Mouse (Mus musculus) left cerebral cortex, adult 18-20 months (tissue): ENCODE results near the gene Armc8. TPM values are rescaled to one million over a fixed set of nuclear protein-coding genes. Genes with fewer than 3 reads are reported as not detected.

Experiments used
- DNase-seq, 2 experiments: peaks; one replicate each; pipeline ENCODE4 v3.0.0; 2021 to 2022; ENCODE audit warnings: low spot score in 2 of 2, mixed read lengths in 1 of 2
- total RNA-seq, 2 experiments: library from RNA; stranded (reverse); gene quantifications; 2 replicates each; pipeline ENCODE4 v1.2.3; 2021

Armc8 gene
- total RNA-seq, 2 experiments from 2014 or later: 55.4 to 55.7 TPM

- DNase-seq: no peak
These were observed 36.8 kb downstream of the Armc8 start for GRCm38 (mm10) chr9:99531865-99532264.

GRCm38 (mm10) chr9:99505875-99506274 lies 62.8 kb downstream of the Armc8 start:
- no peak for DNase-seq

GRCm38 (mm10) chr9:99499336-99499735 lies 69.4 kb downstream of the Armc8 start:
- DNase-seq: no peak

- no peak for DNase-seq
These were observed 76.0 kb downstream of the Armc8 start for GRCm38 (mm10) chr9:99492634-99493200.

GRCm38 (mm10) chr9:99491050-99491449 lies 77.6 kb downstream of the Armc8 start:
- DNase-seq: no peak

GRCm38 (mm10) chr9:99487841-99488240 lies 80.9 kb downstream of the Armc8 start:
- DNase-seq: no peak

GRCm38 (mm10) chr9:99487126-99487695 lies 81.5 kb downstream of the Armc8 start:
- no peak for DNase-seq

- no peak for DNase-seq
These were observed 83.6 kb downstream of the Armc8 start for GRCm38 (mm10) chr9:99485144-99485543.

GRCm38 (mm10) chr9:99484632-99485031 lies 84.1 kb downstream of the Armc8 start:
- DNase-seq: no peak

- DNase-seq: no peak
These were observed 85.5 kb downstream of the Armc8 start for GRCm38 (mm10) chr9:99483191-99483590.

- DNase-seq: peak in 1 of 2 experiments; percentile 43
These were observed 87.9 kb downstream of the Armc8 start for GRCm38 (mm10) chr9:99480764-99481163.

GRCm38 (mm10) chr9:99479181-99479711 lies 89.5 kb downstream of the Armc8 start:
- peak; percentile 34 to 36 for DNase-seq

GRCm38 (mm10) chr9:99471334-99471733 lies 97.4 kb downstream of the Armc8 start:
- no peak for DNase-seq

- DNase-seq: no peak
These were observed 98.2 kb downstream of the Armc8 start for GRCm38 (mm10) chr9:99470347-99471092.

GRCm38 (mm10) chr9:99469681-99470273 lies 98.9 kb downstream of the Armc8 start:
- no peak for DNase-seq

- DNase-seq: no peak
These were observed 100.1 kb downstream of the Armc8 start for GRCm38 (mm10) chr9:99468572-99468971.

GRCm38 (mm10) chr9:99464876-99465275 lies 103.8 kb downstream of the Armc8 start:
- DNase-seq: no peak

- no peak for DNase-seq
These were observed 109.0 kb downstream of the Armc8 start for GRCm38 (mm10) chr9:99459730-99460129.

GRCm38 (mm10) chr9:99458529-99459208 lies 110.0 kb downstream of the Armc8 start:
- peak; percentile 52 to 69 for DNase-seq

- DNase-seq: no peak
These were observed 114.5 kb downstream of the Armc8 start for GRCm38 (mm10) chr9:99454211-99454610.

- DNase-seq: no peak
These were observed 117.5 kb downstream of the Armc8 start, which contains the start of gene Nme9 for GRCm38 (mm10) chr9:99451161-99451560. Gene Nme9, plus strand, starts transcription at chr9:99451475.
